Mouse (Mus musculus) ZHBTc4 (cell line): ENCODE measurements around the gene Capn3.

Source experiments
- DNase-seq: peaks from one replicate; pipeline ENCODE4 v3.0.0-alpha.2; 2011; ENCODE audit warnings: low read depth, low spot score

Gene Capn3

DNA sequence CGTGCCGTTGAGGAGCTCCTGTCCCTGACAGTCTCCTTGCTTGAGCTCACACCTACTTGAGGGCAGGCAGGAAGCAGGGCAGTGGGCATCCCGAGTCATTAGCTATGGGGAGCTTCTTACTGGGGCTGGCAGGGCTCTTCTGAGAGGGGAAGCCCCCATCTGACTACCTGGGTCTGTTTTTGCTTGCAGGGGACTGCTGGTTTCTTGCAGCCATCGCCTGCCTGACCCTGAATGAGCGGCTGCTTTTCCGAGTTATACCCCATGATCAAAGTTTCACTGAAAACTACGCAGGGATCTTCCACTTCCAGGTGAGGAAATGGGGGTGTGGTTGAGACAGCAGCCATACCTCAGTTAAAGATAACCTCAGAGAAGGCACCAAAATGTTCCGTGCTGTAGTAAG is 26.1 kb downstream of the Capn3 start:
- DNase-seq: no peak

DNA sequence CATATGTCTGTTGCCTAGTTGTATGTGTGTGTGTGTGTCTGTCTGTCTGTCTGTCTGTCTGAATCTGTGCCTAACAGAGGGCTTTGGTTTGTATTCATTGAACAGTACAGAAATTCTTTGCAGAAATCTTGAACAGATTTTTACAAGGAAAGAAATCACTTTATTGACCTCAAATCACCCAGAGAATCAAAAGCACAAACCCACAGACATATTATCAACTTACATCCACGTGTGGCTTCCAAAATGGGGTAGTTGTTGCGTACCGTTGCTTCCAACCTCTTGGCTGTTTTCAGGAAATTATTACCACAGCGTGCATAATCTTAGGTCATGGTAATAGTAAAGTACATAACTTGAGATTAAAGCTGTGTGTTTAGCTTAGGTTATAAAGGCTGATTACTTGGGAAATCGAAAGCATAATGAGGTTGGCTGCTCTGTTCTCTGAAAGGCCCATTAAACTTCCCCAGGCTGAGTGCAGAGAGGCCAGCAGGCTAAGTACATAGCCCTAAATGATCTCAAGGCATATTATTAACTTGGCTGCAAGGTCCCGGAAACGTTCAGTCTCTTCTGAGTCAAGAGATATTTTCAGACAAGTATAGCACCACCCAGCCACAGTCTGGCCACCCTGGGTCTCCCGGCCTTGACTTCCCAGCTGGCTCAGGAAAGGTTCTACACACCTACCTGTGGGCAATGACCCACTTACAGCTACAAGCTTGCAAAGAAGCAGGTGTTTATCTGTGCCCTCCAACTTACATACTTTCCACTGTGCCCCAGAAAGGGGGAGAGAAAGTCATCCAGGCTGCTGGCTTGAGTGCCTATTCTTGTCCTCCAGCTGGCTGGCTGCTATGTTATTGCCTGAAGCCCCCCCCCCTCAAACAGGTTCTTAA is 26.9 kb downstream of the Capn3 start:
- DNase-seq: no peak

DNA sequence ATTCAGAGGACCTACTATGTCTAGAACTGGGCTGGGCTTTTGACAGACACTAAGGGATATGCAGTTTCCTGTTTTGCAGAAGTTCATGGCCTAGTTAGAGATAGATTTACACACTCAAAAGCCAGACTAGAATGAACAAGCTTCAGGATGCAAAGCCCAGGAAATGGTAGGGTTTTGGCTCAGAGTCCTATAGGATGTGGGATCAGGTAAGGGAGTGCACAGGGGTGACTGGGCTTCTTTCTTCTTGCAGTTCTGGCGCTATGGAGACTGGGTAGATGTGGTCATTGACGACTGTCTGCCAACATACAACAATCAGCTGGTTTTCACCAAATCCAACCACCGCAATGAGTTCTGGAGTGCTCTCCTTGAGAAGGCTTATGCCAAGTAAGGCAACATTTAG is 28.4 kb downstream of the Capn3 start:
- no peak for DNase-seq

DNA sequence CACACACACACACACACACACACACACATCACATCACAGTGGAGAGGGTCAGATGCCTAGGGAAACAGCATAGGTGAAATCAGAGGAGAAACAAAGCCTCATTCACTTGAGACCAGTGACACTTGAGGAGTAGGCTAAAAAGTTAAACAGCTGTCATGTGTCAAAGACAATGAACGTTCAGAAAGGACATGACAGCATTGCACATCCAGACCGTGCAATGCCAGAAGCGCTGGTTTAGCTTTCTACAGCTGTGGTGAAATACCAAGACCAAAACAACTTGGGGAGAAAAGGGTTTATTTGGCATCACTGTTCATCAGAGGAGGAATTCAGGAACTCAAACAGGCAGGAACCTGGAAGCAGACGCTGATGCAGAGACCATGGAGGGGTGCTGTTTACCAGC is 37.4 kb downstream of the Capn3 start:
- no peak for DNase-seq

DNA sequence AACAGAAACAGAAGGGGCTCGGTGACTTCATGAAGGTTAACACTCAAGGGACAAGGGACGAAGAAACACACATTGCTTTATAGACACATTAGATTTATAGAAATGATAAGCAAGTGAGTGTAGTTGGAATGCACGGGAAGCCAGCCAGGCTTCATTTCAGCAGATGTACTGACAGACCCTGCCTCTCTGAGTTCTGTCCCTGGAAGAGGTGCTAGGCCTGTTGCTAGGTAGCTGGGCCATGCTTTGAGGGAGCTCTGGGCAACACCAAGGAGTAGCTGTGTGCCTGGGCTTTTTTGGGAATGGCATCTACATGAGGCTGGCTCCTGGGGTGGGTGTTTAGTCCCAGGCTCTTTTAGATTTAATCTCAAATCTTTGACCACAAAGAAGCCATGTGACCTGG is 40.7 kb downstream of the Capn3 start:
- DNase-seq: no peak

DNA sequence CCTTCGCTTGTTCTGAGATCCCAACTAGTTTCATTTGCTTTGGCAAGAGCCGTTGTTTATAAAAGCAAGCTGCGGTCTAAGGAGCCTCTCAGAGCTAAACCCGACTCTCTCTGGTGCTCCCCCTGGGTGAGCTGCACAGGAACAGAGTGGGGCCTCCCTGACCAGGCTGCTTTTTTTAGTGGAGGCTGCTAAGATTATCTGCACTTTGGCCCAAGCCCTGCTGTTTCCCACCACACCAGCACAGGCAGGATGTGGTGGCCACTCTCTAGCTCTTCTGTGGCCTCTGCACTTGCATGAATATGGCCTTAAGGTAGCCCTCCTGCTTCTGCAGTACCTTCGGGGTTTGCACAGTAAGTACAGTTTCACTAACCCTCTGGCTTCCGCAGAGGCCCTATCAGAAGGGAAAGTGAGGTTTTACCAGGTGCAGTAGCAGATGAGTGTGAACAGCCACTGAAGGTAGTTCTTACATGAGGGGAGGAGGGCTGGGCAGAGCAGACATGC is 44.2 kb downstream of the Capn3 start:
- no peak for DNase-seq

DNA sequence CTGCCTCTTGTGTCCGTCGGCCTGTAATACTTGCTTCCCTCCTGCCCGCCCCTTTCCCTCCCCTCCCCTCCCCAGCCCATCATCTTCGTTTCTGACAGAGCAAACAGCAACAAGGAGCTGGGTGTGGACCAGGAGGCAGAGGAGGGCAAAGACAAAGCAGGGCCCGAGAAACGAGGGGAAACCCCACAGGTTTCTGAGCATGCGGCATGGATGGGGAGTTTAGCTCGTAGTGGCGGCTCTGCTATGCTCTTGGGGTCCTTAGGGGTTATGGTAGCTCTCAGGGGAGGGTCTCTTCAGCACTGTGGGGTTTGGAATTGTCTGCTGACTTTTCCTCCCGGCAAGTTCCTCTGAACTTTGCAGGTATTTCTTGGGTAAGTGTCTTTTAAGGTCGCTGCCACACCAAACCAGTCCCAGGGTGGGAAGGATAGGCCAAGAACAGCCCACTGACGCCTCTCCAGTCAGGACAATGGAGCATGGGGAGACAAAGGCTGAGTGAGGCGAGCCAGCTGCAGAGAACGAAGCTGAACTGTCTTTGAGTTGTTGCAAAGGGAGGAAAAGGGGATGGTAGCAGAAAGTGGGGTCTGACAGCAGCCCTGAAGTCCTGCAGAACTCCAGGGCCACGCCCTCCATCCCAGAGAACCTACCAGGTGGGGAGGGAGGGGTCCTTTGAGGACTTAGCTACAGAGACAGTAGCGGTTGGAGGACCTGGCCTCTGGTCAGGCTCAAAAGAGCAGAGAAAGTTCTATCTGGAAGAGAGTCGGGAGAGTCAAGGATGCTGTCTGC is 45.5 kb downstream of the Capn3 start:
- no peak for DNase-seq

DNA sequence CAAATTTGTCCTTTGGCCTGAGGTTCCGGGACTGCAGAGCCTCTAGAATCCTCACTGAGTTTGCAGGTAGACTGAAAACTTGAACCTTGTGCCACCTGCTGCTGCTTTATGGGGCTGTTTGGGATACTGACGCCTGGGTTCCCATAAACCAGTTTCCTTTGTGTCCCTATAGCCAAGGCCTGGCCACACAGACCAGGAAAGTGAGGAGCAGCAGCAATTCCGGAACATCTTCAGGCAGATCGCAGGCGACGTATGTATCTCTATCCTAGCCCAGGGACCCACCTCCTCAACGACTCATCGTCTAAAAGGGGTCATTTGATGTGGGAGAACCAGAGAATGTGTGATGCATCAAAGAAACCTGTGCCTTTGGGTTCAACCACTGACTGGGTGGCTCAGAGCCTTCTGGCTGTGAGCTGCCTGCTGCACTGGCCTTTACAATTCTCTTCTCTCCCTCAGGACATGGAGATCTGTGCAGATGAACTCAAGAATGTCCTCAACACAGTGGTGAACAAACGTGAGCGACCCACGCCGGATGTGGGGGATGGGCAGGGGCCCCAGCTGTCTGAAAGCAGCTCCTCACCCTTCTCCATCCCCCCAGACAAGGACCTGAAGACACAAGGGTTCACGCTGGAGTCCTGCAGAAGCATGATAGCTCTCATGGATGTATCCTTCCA is 46.2 kb downstream of the Capn3 start:
- peak; percentile 50 for DNase-seq

DNA sequence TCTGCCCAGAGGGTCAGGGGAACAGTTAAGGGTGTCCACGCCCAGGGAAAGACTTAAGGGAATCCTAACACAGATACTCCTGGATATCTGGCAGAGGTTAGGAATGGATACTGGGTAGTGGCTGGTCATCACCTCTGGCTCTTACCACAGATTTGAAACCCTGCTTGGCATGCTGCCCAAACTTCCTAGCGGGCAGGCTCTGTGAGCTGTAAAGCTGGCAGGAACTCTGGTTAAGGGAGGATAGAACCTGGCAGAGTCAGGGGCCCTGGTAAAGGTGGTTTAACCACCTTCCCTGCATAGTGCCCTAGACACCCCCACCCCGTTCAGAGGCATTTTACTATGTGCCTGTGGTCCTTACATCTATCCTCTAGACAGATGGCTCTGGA is 46.8 kb downstream of the Capn3 start:
- DNase-seq: no peak

DNA sequence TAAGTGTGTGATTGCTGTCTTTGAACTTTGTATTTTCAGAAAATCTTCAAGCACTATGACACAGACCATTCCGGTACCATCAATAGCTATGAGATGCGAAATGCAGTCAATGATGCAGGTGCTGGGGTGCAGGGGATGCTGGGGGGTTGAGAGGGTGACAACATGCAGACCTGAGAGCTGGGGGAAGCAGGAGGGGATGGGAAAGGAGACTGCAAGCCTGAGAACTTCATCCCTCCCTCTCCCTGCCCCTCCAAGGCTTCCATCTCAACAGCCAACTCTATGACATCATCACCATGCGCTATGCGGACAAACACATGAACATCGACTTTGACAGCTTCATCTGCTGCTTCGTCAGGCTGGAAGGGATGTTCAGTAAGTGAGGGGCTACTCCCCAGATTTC is 47.3 kb downstream of the Capn3 start:
- no peak for DNase-seq

DNA sequence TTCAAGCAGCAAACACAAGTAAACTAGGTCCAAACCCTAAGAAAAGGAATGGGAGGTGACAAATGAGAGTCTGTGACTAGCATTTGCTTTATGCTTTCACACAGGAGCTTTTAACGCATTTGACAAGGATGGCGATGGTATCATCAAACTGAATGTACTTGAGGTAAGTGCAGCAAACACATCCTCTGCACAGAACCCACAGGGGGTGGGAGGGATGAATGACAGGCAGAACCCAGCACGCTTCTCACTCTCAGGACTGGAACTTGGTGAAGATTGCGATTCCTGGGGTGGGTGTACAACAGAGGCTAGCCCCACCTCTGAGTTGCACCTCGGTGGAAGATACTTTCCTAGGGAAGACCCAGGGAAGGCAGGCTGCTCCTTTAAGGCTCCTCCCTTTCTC is 48.2 kb downstream of the Capn3 start:
- peak; percentile 44 for DNase-seq

DNA sequence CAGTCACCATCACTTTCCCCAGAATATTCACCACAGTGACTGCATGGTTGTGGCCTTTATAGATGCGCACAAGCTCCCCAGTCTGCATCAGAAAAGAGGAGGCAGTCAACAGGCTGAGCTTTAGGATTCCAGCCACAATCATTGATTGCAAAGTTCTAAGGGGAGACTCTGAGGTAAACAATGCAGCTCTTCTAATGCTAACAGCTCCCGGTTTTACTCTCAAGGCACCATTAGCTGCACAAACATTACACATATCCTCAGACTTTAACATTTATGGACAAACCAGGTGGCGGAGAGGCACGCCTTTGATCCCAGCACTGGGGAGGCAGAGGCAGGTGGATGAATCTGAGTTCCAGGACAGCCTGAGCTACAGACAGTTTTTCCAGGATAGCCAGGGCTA is 58.4 kb downstream of the Capn3 start:
- peak; percentile 82 for DNase-seq

DNA sequence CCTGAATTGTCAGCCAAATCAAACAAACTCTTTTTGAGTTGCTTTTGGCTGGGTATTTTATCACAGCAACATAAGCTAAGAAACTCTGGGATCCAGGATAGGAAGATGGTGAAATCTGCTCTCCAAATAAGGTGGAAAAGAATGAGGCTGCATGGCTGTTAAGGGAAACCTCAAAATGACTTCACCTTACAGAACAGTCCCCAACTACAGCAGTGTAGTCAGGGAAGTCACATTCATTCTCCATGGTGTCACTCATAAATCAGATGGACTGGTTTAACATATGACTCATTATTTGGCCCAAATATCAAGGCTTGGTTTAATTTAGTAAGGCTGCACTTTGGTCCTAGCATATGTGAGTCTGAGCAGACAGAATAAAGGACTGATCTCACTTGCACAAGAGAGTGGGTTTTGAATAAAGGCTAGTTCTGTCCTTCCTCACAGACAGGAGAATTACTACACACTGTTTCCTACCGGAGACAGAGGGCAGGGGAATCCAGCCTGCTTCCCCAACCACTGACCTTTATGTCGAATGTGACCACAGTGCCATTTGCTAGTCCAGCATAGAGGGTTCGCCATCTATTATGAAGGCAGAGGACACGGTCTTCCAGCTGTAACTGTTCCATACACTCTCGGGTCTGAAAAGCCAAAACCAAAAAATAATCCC is 62.9 kb downstream of the Capn3 start:
- no peak for DNase-seq

DNA sequence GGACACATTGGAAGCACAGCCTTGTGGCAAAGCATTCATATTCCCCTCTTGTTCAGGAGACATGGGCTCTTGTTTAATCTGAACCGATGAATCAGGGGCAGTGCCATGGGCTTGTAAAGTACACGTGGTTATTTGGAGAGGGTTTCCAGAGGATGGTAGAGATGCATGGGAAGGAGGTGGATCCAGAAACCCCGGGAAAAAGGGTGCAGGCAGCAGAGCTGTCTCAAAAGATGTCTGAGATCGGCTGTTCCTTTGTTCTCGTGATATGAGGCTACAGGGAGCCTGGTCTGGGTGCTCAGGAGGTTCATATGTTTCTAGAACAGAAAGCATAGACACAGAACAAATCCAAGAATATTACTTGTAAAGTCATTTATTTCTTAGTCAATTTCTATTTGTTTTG is 71.0 kb downstream of the Capn3 start:
- DNase-seq: no peak

DNA sequence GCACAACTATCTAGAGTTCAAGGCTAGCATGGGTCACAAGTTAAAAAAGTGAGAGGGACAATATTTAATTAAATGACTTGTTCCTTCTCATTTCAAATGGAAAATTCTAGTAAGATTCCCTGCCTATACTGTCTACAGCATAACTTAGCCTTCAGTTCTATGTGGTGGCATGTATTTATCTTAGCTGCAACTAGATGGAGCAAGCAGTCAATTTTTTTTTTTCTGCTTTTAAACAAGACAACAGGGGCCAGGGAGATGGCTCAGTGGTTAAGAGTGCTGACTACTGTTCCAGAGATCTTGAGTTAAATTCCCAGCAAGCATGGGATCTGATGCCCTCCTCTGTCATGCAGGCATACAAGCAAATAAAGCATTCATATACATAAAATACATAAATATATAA is 73.7 kb downstream of the Capn3 start:
- no peak for DNase-seq

DNA sequence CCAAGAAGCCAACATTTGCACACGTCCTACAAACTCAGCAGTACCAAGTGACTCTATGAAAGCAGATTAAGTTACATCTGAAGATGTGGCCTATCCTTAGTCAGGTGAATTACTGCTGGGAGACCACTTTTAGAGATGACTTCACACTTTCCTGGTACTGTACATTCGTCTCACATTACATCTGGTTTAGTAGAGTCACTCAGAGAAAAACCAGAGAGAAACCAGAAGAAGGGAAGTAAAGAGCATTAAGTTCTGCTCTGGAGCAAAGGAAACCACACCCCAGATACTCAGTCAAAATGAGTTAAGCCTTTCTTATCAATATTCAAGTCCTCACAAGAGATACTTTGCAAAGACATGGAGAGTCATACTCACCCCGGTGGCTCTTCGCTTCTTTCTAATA is 75.4 kb downstream of the Capn3 start:
- DNase-seq: no peak

DNA sequence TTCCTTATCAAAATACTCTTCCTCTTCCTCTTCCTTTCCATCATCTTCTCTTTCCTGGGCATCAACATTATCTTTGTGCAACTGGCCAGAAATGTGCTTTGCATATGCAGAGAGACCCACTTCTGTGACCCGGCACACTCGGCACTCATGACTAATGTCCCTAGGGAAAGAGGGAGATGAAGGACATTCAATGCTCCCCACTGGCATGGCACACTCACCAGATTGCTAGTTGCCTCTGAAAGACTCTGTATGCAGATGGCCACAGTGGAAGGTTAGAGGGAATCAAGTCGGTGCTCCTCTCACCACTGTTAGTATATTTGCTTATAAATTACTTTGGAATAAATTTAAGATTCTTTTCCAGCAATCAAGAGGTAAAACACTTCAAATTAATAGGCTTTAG is 83.5 kb downstream of the Capn3 start:
- no peak for DNase-seq

DNA sequence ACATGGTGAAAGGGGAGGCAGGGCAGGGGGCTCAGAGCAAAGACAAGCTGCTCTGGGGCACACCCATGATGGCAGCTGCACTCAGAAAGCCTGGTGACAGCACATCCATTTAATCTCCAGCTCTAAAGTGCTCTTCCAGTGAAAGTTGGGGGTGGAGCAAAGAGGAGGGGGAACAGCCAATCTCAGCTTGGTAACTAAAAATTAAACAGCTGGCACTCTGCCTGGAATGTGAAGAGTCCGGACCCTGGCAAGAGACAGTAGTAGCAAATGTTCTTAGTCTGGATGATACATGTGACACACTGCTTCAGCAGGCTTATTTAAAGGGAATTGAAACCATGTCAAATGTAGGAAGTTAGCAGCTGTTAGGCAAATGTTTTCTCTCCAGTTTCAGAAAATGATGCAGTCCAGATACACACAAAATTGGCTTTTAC is 84.0 kb downstream of the Capn3 start:
- DNase-seq: no peak

DNA sequence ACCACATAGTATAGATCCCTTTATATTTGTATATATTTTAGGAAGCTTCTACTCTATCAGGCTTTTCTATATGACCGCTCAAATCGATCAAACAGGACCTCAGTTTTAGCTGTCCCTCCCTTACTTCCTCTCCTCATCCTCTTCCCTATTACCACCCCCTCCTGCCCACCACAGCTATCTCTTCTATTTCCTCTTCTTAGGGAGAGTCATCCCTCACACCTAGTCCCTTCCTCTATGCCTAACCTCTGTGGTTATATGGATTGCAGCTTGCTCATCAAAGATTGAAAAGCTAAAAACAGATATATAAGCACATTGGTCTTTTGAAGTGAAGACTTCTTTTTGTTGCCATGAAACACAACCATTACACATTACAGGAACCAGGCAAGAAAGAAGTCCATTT is 88.9 kb downstream of the Capn3 start:
- DNase-seq: no peak
